Mouse (Mus musculus) forelimb bud, embryonic 11.5 days (tissue): ENCODE results near the gene Trio.
"Not testable (repeated sequence)": the region's sequence is repeated elsewhere in the genome, so short reads cannot be mapped to it uniquely, and the experiment has no call there.

Source experiments
- DNase-seq: peaks from one replicate; pipeline ENCODE4 v3.0.0-alpha.2; 2012; ENCODE audit warnings: low read depth, low spot score

Trio gene

DNA sequence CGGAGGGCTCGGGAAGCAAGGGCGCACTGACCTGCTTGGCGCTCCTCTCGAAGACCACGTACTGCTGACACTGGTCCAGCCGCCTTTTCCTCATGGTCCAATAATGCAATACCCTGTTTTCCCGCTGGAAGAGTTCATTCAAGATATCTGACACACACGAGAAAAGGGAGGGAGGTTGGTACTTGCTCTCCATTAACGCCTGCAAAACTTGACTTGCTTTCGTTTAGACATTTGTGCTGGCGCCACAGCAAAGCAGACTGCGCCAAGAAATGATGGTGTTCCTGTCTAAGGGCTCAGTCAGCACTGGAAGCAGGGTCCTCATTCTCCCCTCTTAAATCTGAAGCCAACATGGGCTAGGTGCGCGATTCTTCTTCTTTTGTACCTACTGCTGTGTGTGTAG is 184.0 kb downstream of the Trio start:
- DNase-seq, result no peak

DNA sequence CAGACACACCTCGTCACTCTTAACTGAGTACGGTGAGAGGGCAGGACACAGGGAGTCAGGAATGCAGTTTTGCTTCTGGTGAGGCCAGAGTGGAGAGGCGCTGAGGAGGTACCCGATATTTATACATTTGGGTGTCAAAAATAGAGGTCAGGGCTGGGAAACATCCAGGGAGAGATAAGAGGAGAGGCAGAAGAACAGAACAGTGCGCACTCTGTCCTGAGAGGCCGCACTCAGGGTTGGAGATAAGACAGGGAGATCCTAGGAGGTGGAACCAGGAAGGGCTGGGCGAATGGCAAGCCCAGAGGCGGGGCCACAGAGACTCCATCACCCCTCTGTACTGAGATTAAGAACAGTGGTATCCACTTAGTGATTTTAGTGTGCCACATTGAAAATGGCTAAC is 185.1 kb downstream of the Trio start:
- DNase-seq, result no peak

DNA sequence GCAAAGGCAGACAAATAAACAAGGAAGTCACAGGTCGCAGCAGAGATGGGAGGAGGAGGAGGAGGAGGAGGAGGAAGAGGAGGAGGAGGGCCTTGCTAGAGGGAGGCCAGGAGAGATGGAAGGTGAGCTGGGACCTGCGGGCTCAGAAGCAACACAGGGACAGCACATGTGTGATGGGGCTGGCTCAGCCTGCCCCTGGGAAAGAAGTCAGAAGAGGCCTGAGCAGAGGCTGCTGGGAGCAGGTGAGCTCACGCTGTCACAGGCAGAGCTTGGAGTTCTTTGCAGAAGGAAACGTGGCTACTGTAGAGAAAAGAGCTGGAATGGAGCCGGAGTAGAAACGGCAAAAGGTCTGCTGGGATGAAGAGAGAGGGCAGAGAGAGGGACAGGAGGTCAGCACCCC is 185.5 kb downstream of the Trio start:
- DNase-seq, result no peak

DNA sequence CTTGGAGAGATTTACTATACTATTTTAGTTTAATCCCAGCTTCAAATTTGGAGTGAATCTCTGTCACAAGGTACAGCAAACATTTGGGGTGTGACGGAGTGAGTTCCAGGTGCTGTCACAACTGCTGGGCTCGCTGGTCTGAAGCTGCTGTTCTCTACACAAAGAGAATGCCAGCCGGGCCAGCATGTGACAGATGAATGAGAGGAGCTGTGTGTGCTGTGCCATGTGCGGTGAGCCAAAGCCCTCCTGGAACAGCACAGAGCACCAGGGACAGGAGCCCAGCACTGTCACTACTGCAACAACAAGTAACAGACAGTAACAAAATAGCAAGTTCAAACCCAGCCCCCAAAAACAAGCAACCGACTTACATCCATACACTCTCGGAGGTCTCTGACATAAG is 194.0 kb downstream of the Trio start:
- DNase-seq, result no peak

DNA sequence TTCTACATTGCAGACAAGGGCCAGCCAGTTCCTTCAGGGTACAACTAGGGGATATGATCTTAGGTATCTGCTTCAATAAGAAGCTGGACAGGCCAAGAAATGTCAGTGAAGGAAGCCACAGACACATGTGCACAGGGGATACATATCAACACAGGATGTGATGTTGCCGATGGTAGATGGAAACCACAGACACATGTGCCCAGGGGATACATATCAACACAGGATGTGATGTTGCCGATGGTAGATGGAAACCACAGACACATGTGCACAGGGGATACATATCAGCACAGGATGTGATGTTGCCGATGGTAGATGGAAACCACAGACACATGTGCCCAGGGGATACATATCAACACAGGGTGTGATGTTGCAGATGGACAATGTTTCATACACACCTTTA is 197.8 kb downstream of the Trio start:
- not testable (repeated sequence) for DNase-seq

DNA sequence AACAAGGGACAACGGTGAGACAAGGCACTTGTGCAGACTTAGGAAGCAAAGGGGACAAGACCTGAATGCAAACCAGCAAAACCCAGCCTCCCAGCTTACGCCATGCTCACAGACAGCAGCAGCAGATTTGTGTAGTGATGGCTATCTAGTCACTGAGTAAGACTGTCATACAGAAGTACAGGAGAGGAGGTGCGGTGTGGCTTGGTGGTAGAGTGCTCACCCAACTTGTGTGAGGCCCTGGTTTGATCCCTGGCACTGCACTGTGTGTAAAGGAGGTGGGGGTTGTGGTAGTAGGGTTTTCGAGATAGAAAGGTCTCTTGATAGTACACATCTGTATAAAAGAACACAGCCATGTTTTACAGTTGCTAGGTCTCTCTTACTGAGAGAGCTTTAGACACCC is 198.8 kb downstream of the Trio start:
- DNase-seq, result no peak

DNA sequence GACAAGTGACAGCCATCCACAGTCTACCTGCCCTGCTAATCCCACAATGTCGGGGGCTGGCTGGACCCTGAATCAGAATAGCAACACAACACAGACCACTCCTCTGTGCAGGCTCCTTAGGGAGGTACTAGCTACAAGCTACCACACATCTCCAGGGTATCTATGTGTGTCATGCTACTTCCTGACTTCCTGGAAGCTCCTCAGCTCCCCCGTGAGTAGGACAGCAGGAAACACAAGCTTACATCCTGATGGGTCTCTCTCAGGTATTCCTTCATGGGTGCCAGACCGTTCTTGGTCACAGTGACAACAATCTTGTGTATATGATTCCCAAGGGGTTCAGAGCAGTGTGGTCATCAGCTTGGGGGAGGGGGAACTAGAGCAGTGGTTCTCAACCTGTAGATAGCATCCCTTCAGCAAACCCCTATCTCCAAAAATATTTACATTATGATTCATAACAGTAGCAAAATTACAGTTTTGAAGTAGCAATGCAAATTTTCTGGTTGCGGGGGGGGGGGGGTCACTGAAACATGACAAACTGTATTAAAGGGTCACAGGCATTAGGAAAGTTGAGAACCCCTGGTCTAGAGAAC is 199.5 kb downstream of the Trio start:
- no peak for DNase-seq

DNA sequence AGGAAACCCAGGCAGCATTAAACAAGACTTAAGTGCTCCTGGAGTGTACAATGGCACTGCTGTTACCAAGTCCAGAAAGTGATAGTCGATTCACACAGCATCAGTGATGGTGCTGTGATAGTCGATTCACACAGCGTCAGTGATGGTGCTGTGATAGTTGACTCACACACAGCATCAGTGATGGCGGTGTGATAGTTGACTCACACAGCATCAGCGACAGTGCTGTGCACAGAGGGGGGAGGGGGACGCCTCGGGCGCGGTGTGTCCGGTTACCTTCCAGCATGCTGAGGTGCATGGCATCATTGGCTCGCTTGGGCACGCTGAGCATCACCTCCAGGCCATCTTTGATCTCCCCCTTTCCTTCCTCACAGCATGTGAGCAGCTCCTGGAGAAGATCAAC is 200.3 kb downstream of the Trio start:
- no peak for DNase-seq

DNA sequence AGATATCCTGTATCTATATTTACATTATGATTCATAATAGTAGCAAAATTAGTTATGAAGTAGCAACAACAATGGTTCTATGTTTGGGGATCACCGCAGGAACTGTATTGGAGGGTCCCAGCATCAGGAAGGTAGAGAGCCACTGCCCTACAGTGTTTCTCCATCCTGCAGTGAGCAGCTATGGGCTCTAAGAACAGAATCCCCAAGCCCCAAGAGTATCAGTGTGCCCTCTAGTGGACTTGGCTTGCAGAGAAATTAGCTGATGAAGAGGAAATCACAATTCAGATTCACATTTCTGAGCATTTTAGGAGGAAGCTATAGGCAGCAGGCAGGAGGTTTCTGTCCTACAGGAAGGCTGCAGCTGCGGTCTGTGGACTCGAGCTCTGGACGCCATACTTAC is 202.1 kb downstream of the Trio start:
- DNase-seq, result peak; percentile 55

DNA sequence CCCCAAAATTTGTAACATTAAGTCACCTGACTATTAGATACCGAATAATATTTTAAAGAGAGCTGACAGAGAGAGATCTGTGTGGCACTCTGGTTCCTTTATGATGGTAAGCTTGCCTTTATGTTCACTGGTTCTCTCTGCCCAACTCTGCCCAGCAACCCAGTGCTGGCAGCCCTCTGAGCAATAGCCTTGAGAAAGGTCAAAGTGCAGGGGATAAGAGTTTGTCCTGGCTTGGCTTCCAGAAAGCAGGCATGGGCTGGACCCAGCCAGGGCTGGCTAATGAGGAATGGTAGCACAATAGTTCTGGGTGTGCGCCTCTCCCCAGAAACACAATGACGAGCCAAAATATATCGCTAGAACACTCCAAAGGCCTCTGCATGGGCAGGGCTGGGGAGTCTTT is 203.2 kb downstream of the Trio start:
- DNase-seq, result no peak

DNA sequence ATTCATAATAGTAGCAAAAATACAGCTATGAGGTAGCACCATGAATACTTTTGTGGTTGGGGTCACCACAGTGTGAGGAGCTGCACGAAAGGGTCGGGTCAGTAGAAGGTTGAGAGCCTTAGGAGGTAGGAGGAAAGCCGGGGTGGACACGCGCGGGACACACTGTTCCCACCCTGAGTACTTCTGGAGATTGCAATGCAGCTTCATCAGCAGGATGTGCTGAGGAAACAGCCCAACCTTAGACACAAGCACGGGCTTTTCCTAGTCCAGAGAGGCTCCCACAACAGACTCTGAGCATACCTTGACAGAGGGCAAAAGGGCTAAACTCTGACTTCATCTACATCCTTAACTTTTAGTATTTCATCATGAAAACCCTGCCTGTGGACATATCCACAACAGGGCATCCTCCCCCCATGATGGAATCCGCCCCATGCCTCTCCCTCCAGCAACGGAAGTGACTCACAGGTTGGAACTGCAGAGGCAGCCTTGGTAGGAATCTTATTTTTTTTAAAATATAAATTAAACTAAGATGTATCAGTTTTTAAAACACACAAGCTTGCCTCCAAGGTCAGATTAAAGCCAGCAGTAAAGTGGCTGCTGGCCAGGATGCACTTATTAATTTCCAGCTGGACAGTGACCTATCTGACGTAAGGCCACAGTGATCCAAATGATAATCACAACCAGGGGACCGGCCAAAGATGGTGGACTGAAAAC is 203.8 kb downstream of the Trio start:
- DNase-seq, result no peak

DNA sequence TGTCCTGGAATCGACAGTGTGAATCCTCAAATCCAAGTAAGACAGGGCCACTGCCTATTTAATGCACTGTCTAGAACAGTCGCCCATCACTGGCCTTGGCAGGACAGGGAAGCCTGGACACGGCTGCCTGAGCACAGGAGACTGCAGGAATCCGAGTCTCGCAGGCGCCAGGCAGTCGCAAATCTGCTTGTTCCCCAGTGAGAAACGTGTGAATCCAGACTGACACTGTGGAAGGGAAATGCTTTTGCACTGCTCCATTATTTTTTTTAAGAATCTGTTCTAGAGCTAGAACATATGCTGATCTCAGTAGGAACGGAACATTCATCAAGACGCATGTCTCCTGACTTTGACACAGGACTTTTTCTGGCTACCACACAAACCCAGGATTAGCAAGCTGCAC is 208.6 kb downstream of the Trio start:
- DNase-seq, result no peak

DNA sequence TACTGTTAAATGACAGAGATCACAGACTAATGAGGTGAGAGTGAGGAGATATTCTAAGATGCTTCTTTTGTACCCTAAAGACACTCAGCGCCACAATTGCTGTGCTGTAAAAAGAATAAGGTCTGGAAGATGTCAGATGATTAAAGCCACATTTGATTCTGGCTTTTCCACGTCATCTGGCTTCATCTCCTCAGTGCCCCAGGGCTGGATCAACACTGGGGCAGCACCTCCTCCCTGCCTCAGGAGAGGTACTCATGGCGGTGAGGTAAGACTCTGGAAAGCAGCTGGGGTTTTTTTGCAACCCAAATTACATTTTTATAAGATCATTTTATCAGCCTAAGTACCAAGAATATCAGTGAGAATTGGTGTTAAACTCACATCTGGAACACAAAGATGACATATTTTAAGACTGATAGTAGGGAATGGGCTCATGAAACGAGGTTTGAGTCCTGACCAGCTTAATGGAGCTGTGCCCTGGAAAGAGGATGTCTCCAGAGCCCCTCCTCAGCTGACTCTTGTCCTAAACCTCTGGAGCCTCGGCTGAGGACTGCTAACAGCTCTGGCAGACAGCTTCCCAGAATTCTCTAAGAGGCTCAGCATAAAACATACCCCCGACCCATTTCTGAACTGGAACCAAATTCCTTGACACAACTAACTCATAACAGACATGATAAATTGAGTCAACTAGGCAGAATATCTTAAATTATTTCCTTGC is 210.8 kb downstream of the Trio start:
- DNase-seq, result no peak

DNA sequence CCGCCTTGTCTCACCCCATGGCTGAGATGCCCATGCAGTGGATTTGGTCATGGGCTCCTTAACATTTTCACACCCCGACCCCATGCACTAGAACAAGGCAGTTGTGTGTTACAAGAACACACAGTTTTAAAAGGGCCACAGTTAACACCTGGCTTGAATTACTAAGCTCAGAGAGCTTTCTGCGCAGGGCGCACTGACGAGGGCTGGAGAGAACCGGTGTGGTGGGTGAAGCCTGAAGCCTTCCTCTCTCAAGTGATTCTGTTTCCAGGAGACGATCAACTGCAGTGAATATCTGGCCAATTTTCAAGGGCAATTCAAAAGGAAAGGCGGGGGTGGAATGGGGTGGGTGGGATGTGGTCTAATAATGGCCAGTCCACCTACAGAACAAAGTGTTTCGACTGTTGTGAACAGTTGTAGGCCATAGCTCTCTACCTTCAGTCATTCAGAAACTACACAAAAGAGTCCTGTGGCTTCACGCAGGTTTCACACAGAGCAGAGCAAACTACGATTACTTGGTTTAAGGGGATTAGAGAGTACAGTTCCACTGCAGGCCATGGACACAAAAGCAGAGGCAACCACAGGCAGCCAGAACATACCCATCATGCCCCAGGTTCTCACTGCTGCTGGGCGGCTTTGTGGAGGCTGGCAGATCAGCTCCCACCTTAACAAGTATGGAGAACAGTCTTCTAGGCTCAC is 214.7 kb downstream of the Trio start:
- DNase-seq, result peak; percentile 72

DNA sequence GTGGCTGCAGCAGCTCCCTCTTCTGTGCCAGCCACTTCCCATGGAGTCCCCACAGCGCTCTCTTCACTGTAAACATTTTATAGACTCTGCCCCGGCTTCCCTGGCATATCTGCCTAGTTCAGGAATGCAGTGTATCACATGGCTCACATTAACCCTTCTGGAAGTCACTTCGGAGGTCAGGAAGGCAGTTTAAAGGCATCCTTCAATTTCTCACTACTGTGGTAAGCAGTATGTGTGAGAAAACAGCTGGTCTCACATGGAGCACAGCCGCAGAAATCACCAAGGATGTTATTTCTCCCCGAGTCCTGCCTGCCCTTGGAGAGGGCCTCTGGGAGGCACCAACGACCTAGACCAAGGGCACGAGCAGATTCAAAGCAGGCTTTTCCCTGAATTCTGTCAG is 215.4 kb downstream of the Trio start:
- DNase-seq, result peak; percentile 70

DNA sequence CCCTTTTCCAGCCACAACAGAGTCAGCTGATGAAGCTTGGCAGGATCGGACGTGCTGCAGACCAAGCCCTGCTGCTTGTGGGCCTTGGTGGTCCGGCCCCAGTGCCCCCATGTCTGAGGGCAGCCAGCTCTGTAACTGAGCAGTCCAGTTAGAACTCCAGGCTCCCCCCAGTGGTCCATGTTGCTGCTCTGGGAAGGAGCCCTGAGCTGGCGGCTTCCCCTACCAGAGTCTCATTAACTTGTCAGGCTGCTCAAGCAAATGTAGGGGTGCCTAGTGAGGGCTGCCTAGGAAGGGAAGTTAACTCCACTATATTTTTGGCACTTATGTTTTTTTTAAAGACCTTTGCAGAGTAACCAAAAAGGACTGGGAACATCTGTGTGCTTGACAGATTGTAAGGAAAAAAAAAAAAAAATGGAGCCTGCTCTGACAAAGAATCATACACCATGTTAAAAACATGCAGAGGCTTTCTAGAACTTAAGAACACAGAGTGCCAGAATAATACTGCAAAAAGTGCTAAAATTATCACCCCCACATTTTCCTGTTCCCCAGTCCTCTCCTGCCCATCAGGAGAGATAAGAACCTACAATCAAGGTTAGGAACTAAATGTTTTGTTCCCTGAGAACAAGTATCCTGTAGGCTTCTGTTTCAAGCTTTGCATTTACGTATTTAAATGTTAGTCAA is 216.9 kb downstream of the Trio start:
- peak; percentile 52 for DNase-seq

DNA sequence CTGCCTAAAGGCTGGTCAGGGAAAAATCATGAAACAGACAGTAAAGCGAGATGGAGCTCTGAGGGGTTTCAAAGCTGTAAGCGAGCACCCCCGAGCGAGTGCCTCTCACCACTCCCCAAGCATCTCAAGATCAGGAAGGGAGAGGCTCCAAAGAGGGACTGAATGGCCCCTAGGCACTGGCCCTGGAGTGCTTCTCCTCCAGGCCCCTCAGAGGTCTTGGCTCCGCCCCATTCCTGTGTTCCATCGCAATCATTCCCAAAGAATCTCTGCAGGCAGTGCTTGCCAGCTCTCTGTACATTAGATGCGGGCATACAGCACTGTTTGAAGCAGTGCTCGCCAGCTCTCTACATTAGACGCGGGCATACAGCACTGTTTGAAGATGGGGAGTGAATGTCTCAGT is 219.4 kb downstream of the Trio start:
- no peak for DNase-seq

DNA sequence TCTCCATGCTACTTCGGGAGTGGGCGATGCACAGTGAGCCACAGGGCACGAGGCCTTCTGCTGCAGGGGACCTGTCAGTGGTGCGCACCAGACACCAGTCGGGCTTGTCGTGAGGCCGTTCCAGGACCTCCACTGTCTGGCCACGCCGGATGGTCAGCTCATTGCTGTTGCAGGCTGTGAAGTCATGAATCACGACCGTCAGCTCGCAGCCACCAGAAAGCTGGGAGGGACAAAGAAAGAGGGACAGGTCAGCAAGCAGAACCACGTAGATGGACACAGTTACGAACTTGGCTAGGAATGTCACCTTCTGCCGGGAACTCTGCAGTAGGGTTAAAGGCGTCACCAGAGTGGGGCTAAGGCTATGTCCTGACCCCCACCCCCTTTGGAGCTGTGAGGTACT is 220.0 kb downstream of the Trio start:
- DNase-seq, result no peak

DNA sequence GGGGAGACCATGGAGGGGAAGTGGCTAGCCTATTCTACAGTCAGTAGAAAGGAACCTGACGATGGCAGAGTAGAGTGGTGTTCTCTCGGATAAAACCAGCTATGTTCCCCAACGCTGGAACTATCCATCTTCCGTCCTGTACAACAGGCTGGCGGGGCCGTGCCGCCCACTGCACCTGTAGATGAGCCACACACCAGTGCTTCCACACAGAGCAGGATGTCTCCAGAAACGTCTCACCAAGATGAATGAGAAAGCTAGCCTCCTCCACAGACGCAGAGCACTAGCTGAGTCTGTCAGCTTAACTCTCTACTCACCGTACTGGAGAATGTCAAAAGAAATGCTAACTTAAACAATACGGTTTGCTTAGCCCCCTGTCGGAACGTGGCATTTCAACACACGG is 221.2 kb downstream of the Trio start:
- no peak for DNase-seq

DNA sequence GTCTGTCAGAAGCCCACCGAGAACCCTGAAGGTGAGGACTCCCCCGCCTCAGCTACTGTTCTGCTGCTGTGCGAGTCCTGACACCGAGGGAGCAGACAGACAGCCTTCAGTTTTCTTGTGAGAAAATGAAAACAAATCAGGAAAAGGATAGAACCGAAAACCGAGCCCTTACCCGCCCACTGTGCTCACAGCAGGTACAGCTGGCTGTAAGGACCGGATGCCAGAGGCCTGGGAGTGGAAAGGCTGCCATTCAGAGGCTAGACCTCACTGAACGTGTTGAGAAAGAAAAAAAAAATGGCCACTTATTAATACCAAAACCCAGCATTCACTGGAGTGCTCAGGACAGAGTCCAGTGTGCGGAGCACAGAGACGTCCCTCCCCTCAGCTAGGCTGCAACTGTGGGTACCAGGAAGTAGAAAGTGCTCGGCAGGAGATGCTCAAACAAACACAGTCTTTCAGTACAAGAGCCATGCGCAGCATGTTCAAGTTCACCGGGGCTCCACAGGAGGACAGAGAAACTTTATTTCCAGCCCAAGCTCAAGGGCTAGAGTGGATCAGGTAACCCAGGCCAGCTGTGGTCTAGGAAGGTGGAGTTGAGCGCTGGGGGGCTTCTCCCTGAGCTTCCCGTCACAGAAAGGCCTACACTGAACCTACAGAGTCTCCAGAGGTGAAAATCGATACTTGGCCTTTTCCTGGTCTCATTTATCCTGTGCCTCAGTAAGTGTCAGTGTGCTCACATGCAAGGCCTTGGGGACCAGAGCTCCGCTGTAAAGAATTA is 221.9 kb downstream of the Trio start:
- no peak for DNase-seq

DNA sequence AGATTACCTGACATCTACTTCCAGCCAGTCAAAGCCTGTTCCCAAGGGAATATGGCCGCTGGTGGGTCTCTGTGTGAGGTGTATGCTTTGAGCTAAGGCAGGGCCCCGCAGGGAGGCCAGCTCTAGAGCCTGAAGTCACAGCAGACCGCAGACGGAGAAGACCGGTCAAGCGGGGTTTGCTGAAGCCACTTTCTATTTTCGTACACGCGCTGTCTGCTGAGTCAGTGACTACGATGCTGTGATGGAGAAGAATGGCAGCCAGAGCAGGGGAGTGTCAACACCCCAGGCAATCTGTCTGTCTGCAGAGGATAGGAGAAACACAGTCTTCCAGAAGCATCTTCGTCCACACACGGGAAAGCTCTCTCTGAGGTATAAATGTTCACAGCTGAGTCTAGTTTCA is 223.4 kb downstream of the Trio start:
- no peak for DNase-seq
